Mouse (Mus musculus) urinary bladder, postnatal 25 days (tissue): ENCODE results near the gene Mdp1.

Experiments
- DNase-seq: peaks from one replicate; pipeline ENCODE4 v3.0.0; 2022; ENCODE audit warnings: low spot score

Gene Mdp1

DNA sequence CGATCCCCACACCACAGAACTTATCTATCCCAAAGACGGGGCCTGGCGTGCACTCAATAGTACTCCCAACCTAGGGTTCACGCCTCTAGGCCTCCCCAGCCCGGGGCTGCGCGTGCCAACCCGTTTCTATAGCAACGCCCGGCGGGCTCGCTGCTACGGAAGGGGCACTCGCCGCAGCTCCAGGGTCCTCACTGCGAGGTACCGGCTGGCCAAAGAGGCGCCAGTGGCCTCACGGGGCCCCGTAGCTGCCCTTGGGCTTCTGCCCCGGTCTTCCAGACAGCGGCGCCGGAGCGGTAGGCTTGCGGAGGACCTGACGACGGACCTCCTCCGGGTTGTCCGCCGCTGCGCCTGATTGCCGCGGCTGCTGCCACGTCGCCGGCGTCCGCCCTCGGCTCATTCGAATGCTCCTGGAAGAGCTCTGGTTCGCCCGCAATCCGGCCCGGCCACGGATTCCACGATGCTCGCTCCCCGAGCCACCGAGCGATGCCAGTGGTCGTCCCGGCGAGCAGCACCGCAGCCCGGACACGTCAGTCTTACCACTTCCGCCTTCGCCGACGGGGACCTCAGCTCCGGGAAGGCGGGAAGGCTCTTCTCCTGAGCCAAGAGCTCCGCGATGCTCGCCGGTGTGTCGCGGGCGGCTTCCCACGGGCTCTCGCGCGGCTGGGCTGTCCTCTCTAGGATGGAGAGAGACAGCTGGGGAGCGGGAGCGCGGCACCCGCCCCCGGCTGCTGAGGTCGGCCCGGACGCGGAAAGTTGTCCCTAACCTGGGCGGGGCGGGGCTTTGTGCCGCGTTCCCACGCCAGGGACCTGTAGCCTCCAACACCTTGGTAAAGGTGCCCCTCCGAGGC is 17.0 kb downstream of the Mdp1 start, which contains the start of gene Tm9sf1:
TSS of gene Tm9sf1 (minus strand) at position 747 of the 848 bp plus-strand sequence.
- peak; percentile 84 for DNase-seq

DNA sequence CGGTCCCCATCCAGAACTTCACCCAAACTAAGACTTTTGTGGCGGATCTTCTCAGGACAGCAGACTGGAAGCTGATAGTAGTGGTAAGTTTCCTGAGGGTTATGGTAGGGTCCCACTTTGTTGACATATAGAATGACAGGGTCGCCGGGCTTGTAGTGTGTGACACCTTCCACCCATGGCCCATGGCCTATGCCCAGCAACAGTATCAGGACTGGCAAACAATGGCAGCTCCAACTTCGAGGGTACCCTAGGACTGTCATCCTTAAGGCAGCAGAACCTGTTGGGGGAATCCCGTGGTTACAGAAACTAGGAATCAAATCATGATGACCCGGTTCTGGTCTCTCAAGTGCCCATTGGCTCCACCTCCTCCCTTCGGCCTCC is 17.6 kb downstream of the Mdp1 start:
- DNase-seq: no peak

DNA sequence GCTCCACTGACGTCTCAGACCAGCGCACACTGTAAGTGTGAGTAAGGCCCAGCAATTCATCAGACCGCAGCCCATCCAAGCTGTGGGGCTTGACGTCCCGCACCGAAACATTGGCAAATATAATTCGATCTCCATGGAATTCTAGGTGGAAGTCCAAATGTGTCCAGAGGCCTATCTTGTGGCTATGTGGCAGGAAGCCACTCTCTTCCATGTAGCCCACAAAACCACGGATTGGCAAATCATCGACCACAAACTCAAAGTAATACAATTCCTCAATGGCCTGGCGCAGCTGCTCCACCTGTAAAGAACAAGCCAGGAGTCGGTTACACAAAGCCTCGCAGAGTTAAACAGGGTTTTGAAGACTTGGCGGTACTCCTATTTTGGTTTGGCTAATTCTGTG is 19.0 kb downstream of the Mdp1 start:
- DNase-seq: no peak

DNA sequence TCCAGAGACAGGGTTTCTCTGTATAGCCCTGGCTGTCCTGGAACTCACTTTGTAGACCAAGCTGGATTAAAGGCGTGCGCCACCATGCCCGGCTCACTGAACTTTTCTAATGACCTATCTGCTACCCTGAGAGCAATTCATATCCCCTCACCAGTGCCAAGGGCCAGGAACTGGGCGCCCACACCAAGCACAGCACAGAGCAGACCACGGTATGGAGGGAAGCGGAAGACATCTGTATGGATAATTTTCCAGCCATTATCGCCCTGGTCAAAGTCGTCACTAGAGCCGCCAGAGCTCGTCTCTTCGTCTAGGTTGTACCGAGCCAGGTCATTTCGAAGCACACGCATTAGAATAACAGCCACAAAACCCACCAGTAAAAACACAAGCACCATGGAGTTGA is 19.5 kb downstream of the Mdp1 start:
- no peak for DNase-seq

DNA sequence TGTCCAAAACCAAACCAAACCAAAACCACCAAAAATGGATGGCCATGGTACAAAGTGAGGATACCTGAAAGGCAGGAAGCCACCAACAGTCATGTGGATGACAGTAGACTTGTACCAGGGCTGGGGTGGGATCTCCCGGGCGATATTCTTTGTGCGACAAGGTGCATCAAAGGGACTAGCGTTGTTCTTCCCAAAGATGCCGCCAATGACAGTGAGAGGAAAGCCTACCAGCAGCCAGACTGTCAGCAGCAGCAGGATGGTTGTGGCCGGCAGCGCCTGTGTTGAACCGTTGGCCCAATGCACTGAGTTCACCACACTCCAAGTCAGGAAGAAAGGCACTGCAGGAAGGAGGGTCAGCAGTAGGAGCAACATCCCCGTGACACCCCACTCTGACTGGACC is 22.5 kb downstream of the Mdp1 start, which contains the start of gene Gm49378:
TSS of gene Gm49378 (minus strand) at position 101 of the 400 bp plus-strand sequence.
- no peak for DNase-seq

DNA sequence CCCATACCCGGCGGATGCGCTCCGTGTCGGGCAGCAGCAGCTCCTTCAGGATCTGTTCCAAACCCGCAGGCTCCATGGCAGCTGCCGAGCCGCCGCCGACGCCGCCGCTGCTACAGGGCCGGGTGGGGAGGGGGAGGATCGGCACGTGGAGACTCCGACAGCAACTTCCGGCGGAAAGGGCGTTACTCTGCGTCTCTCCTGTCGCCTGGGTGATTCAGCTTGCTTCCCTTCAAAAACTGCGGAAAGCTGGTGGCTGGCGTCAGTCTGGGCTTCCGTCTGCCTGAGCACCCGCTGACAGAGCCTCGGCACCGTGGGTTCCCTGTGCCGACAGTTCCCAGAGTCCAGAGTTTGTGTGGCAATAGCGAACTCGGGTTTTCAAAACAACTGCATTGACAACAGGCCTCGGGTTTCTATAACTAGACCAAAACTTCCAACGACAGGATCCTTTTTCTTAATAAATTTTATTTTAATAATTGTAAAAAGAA is 24.7 kb downstream of the Mdp1 start, which contains the start of gene Ipo4:
TSS of gene Ipo4 (minus strand) at position 435 of the 485 bp plus-strand sequence.
- peak; percentile 78 for DNase-seq

DNA sequence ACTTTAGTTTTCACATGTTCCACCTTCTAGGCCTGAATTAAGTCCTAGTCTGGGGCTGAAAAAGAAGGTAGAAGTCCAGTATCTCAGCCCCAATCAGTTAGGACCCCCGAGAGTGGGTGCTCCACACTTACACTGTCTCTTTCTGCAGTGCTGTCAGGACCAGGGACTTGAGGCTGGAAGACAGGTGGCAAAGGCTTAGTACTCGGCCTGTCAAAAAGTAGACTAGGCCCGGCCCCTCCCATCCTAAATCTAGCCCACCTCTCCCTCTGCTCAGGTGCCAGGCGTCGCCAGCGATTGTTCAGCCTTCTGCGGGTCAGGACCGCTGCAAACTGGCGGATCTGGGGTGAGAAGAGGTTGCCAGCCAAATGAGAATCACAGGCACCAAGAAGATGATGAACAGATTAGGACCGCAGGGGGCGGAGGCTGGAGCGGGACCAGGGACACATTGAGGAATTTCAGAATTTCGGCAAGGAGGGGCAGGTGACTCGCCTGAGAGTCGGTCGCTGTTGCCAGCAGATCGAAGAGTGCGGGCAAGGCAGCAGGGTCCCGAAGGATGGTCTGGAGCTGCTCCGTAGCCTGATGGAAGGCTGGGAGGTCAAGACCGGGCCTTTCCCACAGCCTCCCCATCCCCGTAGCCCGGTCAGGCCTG is 25.3 kb downstream of the Mdp1 start:
- DNase-seq: peak; percentile 41

DNA sequence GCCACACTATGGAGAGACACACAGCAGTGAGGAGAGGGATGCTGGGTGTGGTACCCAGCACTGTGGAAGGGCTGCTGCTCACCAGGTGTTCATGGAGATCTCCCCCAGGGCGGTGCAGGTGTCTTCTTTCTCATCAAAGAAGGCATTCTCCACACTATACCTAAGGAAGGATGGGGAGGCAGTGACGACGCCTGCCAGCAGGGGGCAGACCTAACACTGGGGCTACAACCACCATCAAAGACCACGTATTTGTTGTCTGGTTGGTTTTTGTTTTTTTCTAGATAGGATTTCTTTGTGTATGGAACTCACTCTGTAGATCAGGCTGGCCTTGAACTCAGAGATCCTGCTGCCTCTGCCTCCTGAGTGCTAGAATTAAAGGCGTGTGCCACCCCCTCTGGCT is 31.0 kb downstream of the Mdp1 start:
- peak; percentile 53 for DNase-seq

DNA sequence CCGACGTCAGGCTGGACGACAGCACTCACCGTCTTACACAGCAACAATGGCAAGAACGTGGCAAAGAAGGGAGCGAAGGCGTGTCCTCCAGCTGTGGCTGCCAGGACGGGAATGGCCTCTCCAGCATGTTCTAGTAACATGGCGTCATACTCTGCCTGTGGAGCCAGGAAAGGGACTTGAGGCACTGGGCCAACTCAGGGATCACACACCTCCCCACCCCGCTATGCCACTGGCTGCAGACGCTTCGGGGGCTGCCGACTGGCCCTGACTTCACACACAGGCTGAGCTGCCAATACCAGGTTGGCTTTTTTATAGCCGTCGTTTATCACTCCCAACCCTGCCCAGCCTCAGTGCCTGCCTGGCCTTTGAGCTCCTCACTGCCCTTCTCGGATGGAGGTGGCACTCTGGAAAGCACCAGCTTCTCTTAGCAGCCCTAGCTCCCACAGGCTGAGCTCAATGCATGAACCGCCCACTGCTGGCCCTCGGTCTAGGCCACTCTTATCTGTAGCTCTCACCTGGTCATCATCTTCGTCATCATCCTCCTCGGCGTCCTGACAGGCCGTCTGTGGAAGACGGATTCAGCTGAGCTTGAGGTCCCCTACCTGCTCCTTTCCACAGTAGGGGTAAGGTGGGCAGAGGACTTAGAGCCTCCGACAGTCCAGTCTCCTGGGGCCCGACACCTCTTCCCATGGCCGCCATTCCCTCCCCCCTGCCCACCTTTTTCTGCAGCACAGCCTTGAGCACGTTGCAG is 32.1 kb downstream of the Mdp1 start:
- no peak for DNase-seq

DNA sequence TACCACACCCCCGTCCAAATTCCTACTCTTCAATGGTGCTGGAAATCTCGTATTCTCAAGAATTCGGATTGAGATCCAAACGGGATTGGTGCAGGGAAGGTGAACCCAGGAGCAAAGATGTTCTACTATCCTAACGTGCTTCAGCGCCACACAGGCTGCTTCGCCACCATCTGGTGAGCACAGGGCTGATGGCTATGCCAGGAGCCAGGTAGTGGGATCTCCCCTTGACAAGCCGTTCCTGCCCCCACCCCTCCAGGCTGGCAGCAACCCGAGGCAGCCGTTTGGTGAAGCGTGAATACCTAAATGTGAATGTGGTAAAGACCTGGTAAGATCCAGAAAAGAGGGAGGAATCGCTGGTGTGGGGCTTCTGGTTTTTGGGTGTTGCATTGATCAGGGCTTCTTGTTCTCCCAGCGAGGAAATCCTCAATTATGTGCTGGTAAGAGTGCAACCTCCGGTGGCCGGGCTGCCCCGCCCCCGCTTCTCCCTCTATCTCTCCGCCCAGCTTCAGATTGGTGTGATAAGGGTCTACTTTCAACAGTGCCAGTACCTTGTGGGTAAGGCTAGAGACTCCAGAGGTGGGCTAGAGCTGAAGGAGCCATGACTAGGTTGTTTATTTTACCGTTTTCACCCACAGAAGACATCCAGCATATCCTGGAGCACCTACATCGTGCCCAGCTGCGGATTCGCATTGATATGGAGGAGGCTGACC is 41.7 kb downstream of the Mdp1 start:
- DNase-seq: no peak

DNA sequence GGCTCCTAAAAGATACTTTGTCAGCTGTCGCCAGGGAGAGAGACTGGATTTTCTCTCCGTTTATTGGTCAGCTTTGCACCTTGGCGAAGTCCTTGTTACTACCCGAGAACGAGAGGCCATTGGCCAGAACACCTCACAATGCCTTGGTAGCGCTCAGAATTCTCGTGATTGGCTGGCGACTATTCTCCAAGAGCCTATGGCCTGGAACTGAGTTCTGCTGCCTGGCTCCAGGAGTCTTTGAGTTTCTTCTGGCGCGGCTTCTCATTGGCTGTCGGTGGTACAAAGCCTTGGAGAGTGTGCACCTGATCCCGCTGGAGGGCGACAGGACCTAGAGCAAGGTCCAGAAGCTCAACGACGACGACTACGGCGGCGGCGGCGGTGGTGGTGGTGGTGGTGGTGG is 42.5 kb downstream of the Mdp1 start, which contains the start of gene Rec8:
TSS of gene Rec8 (plus strand) at position 216 of the 400 bp plus-strand sequence.
- DNase-seq: no peak

DNA sequence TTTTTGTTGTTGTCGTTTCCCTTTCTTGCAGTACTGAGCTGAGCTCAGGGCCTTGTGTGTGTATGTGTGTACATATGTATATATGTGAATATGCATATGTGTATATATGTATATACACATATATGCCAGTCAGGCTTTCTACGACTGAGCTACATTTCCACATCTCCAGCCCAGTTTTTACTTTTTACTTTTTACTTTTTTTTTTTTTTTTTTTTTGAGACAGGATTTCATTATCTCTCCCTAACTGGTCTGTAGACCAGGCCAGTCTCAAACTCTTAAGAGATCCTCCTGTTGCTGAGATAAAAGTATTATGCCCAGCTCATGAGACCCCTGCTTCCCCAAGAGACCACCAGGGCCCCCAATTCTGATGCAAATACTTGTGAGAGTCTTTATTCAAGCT is 43.5 kb downstream of the Mdp1 start:
- DNase-seq: no peak

DNA sequence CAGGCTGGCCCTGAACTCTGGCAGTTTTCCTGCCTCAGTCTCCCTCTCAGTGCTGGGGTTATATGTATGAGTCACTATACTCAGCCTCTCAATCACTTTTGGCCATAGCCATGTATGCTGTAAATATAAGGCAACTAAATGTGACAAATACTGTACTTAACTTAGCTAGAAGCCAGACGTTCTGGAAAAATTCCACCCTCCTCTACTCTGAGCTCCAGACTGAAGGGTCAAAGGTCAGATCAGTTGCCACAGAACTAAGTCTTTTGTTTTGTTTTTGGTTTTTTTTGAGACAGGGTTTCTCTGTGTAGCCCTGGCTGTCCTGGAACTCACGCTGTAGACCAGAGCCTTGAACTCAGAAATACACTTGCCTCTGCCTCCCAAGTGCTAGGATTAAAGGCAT is 44.4 kb downstream of the Mdp1 start:
- no peak for DNase-seq

DNA sequence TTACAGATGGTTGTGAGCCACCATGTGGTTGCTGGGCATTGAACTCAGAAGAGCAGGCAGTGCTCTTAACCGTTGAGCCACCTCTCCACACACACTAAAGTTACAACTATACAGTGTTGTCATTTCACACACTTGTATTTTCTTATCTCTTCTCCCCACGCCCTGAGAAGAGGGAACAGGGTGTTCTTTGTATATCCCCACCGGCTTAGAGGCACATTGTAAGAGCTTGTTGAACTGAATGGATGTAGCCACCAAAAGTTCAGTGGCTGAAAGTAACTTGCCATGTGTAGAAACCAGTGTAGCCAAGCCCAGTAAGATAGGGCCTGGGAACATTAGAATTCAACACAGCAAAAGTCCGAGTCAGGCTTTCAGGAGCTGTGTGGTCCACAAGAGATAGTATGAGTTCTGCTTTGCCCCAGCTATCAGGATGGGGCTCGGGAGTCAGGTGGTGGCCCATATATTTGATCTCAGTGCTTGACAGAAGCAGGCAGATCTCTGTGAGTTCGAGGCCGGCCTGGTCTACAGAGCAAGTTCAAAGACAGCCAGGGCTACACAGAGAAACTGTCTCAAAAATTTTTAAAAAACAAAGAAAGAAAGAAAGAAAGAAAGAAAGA is 45.6 kb downstream of the Mdp1 start:
- no peak for DNase-seq

DNA sequence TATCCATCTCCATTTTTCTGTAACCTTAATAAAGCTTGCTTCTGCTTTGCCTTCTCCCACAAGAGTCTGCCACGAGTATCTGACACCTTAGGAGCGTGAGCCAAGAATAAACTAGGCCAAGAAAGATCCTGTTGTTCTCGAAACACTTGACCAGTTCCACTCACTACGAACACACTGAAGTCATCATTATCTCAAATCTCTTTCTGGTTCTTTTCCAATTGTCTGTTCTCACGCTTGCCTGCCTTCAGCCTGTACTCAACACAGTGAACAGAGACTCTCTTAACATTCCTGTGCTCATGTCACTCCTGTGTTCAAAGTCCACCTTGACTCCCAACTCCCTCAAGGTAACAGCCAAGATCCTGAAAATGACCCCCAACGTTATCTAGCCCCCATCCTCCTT is 47.0 kb downstream of the Mdp1 start:
- no peak for DNase-seq

DNA sequence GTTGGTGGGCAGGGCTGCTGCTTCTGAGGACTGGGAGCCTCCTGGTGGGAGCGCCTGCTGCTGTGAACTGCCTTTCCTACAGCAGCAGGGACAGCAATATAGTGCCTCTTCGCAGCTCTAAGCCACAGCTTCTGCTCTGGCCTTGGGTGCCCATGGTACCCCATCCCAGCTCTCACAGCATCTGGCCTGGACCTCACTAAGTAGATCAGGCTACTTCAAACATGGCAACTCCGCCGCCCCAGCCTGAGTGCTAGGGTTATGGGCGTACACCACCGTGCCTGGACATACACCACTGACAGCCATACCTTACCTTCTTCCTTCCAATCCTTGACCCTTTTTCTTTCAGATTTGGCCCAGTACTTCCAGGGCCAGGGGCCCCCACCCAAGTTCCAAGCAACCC is 52.0 kb downstream of the Mdp1 start:
- no peak for DNase-seq
